Mouse (Mus musculus): Measurements from ENCODE around the gene Notch2.

The Notch2 gene

GRCm38 (mm10) chr3:98079601-98080215, 66.4 kb downstream of the Notch2 start:
- DNase-seq: no peak

DNA sequence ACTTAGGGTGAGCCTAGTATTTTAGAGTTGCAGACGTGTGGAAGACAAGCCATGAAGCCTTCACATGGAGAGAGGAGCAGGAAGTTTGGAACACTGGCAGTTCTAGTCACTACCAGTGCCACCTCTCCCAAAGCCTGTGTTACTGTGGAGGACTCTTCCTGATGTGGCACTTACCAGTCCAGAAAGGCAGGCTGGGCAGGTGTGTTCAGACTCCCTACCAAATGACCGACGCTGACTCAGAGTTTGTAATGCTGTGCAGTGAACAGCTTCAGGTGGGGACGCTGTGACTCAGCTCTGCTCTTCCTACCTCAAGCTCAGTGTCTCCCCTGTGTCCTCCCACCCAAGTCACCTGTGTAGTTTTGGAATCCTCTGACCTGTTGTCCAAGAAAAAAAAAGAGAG, 67.3 kb downstream of the Notch2 start:
- DNase-seq: no peak

GRCm38 (mm10) chr3:98082188-98082587, 68.9 kb downstream of the Notch2 start:
- DNase-seq: no peak

- no peak for DNase-seq
Observed at GRCm38 (mm10) chr3:98082972-98083371, 69.6 kb downstream of the Notch2 start.

DNA sequence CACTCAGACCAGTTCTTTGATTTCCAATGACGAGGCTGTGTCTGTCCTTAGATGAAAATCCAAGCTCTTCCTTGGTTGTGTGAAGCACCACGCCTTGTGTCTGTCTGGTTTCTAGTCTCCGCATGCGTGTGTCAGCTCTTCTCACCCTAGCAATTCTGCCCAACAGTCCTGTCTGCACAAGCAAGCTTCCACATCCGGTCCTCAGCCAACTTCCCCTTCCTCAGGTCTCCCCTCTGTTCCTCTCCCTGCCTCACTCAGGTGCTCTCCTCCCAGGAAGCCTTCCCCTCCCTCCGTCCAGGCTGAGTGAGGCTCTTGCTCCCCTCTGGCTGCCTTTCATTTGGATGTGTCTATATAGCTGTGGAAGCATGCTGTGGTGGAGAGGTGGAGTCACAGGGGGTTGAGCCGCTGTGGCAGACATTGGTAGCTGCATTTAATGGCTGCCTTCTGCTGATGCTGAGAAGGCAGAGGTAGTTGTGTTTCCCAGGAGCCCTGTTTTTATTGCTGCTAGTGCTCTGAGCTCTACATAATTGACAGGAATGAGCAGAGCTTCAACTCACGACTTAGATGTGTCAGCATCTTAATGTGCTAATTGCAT, 70.8 kb downstream of the Notch2 start:
- DNase-seq: no peak

- no peak for DNase-seq
Observed at GRCm38 (mm10) chr3:98084870-98085269, 71.5 kb downstream of the Notch2 start.

DNA sequence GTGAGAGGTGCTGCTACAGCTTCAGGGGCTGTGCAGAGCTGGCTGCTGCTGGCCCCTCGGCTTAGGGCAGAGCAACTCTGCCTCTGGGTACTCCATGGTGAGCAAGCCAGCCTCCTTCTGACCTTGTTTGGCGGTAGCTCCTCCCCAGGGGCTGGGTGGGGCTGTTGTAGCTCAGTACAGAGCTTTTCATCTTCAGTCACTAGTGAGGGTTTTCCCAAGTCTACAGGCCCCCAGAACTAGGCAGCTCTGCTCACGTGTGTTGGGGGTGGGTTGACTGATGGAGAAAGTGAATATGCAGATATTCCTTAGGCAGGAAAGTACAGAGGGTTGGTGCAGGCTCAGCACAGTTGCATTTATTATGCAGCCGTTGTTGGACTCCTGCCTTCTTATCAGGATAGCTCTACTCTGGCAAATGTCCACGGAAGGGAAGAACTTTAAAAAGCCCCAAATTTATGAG, 72.5 kb downstream of the Notch2 start:
- peak; percentile 49 for DNase-seq

DNA sequence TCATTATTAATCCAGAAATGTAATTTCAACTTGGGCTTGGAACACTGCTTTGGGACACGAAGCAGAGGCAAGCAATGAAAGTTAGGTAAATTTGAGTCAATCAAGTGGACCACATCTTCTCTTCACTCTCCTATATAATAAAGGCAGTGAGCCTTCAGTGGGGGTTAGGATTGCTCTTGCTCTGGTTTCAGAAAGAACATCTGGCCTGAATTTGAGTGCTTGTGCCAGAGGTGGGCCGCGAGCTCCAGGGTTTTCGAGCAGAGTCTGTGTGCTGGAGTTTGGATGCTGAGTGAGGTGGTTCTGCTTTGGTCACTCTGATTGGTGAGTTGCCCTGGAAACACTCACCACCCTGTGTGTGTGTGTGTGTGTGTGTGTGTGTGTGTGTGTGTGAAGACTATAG, 73.1 kb downstream of the Notch2 start:
- DNase-seq: no peak

GRCm38 (mm10) chr3:98086860-98087259, 73.5 kb downstream of the Notch2 start:
- DNase-seq: no peak

DNA sequence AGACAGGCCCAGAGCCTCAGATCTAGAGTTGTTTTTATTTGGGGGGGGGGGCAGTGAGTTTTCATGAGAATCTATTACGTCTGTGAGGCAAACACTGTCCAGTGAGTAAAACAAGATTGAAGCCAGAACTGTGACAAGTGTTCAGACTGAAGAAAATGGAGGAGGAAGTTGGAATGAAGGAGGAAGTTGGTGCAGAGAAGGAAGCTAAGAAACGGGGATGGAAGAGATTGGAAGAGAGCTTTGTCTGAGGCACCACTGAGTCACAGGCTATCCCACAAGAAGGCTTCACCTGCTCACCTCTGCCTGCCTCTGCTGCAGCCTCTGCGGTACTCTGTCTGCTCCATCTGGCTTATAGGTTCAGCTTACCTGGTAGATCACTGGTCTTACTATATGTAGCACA, 74.2 kb downstream of the Notch2 start:
- no peak for DNase-seq

- DNase-seq: no peak
Observed at GRCm38 (mm10) chr3:98089702-98090101, 76.4 kb downstream of the Notch2 start.

- DNase-seq: no peak
Observed at GRCm38 (mm10) chr3:98090129-98090528, 76.8 kb downstream of the Notch2 start.

GRCm38 (mm10) chr3:98092680-98093370, 79.5 kb downstream of the Notch2 start:
- peak; percentile 45 for DNase-seq

GRCm38 (mm10) chr3:98093954-98094353, 80.6 kb downstream of the Notch2 start:
- no peak for DNase-seq

- no peak for DNase-seq
Observed at GRCm38 (mm10) chr3:98094629-98095583, 81.6 kb downstream of the Notch2 start.

- no peak for DNase-seq
Observed at GRCm38 (mm10) chr3:98096981-98097380, 83.7 kb downstream of the Notch2 start.

- peak; percentile 73 for DNase-seq
Observed at GRCm38 (mm10) chr3:98098676-98099075, 85.3 kb downstream of the Notch2 start.

- no peak for DNase-seq
Observed at GRCm38 (mm10) chr3:98099287-98099686, 86.0 kb downstream of the Notch2 start.

DNA sequence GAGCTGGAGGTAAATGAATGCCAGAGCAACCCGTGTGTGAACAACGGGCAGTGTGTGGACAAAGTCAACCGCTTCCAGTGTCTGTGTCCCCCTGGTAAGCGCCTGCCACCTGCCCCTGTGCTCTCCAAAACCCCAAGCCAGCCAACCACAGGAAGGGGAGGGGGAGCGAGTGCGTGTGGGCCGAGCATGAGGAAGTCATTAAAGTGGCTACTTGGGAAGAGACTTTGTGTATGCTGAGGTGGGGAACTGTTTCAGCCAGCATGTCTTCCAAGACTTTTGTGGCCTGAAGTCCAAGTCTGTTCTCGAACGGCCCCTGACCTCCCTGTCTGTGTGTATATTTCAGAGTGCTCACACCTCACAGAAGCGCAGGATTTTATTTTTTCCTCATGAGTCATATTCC, 88.2 kb downstream of the Notch2 start:
- DNase-seq: peak; percentile 54

DNA sequence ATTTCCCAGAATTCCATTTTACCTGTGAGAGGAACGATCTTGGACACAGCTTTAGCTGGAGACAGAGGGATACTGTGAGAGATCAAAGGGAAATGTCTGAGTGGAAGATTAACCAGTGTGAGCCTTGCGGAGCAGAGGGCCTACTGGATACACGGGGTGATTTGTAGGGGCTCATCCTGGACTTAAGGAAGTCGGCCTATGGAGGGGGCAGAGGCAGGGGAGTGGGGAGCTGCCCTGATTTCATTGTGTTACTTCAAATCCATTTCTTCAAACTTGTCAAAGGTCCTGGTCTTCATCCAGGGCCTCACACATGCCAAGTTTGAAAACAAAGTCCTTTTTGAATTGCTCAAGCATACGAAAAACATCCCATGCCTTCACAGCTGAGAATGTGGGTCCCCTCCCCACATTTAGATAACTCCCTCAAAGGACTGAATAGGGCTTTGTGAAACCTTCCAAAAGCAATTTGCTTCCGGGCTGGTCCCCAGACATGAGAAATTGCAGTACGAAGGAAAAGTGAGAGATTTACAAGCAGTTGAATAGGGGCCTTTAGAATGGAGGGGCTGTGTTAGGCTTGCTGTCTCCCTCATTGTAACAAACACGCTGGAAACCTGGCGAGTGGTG, 91.6 kb downstream of the Notch2 start:
- no peak for DNase-seq

DNA sequence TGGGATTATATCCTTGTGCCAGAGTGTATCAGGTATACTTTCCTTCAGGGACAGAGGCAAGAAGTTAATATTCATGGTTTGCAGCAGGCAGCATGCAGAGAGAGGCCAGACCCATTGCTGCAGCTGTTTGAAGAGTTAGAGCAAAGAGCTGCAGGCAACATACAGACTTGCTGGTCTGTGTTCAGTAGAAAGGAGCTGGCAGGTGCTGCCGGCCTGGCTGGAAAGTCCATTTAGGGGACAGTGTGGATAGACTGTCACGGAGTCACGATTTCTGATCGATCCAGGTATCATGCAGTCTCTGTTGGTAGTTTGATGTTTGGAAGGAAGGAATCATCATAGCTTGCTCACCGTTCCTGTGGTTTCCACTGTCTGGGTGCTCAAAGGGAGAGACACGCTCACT, 92.2 kb downstream of the Notch2 start:
- DNase-seq: no peak

GRCm38 (mm10) chr3:98106115-98106514, 92.8 kb downstream of the Notch2 start:
- no peak for DNase-seq
